Mouse (Mus musculus) lung, postnatal 4 days (tissue): ENCODE data around the gene Hivep3.

Source experiments
- DNase-seq, 2 experiments: peaks; one replicate each; pipeline ENCODE4 v3.0.0; 2021

Hivep3 gene

DNA sequence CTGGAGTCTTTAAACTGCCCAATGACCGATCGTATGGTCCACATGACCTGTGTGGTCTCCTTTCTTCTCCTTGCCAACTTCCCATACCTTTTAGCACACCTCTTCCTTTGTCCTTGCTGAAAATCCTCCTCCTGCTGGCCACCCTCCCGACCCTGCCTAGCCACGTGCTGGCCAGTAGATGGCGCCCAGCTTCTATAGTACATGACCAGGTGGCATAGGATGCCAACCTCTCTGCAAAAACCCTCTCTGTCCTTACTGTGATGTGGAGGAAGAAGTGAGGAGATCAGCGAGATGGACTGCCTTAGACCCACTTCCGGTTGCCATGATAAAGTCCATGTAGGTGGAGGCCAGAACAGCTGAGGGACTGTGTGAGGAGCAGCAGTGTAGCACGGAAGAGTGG, 386.7 kb downstream of the Hivep3 start:
- DNase-seq: peak; percentile 45 to 68

DNA sequence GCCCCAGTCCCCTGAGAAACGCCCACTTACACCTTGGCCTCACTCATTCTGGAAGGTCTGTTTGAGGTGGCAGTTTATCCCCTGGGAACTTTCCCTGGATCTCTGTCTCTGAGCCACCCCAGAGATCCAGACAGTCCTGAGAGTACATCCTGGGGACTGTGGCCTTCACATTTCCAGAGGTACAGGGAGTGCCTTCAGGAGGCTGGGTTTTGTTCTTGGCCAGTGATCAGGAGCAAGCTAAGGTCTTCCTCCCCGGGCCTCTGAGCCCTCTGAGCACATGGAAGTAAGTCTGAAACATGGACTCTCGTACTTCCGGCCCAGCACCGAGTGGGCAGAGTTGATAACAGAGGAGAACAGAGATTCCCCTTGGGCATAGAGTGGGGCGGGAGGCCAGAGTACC, 391.1 kb downstream of the Hivep3 start:
- peak in 1 of 2 experiments; percentile 13 for DNase-seq

GRCm38 (mm10) chr4:120126047-120126446, 392.5 kb downstream of the Hivep3 start:
- peak in 1 of 2 experiments; percentile 15 for DNase-seq

DNA sequence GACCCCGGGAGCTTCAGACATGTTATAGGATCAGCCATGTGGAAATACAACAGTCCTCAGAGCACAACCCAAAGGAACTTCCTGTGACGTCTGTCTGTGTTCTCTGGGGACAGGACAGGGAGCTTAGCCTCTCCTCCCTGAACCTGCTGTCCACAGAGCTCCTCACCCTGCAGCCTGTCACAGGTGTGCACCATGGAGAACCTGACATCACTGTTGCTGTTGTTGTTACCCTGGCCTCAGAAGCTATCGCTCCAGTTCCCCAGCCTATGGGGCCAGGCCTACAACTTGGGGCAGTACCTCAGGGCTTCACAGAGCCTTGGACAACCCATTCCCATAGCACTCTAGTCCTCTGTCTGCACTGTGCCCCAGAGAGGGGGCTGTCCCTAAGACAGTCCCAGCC, 393.7 kb downstream of the Hivep3 start:
- DNase-seq: no peak

GRCm38 (mm10) chr4:120128033-120128432, 394.4 kb downstream of the Hivep3 start:
- DNase-seq: peak in 1 of 2 experiments; percentile 73

DNA sequence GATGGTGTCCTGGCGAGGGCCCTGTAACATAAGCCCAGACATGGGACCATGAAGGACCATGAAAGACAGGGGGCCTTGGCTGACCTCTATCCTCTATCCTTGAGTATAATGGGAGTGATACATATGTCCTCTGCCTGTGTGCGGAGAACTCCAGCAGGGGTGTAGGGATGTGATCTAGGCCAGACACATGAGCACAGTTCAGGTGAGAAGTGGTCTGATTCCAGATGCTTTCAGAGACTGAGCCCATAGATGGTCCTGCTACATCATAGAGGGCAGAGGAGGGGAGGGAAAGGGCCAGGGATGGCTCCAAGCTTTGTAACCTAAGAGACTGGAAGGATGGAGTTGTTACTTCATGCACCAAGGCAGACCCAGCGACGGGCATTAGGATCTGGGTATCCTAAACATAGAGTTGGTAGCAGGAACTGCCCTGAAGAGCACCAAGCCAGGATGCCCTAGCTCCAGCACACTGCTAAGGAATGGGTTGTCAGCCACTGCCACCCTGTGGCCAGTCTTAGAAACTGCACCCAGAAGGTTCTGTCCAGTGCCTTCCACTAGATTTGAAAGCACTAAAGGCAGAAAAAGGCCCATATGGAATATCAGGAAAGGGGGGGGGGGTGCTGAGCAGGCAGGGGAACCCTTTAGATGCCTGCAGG, 395.8 kb downstream of the Hivep3 start:
- DNase-seq: peak; percentile 67 to 69

GRCm38 (mm10) chr4:120130926-120131325, 397.3 kb downstream of the Hivep3 start:
- no peak for DNase-seq

- DNase-seq: peak; percentile 91 to 93
Measured at GRCm38 (mm10) chr4:120131441-120132220, 398.0 kb downstream of the Hivep3 start.

DNA sequence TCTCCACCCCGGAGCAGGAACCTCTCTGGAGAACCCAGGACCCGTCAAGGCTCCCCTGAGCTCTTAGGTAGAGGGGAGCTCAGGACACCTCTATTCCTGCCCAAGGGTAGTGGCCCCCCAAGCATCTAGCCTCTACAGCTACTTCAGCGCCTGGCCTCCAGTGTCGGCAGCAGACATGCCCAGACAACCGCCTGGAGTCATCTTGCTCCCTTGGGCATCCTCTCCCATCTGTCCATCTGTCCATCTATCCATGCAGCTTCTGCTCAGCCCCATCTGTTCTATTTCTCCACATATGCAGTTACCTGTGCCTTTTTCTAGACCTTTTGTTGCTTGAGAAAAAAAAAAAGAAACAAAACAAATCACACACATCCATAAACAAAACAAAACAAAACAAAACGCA, 400.6 kb downstream of the Hivep3 start:
- no peak for DNase-seq

- DNase-seq: no peak
Measured at GRCm38 (mm10) chr4:120141810-120142209, 408.2 kb downstream of the Hivep3 start.

GRCm38 (mm10) chr4:120142905-120143304, 409.3 kb downstream of the Hivep3 start:
- no peak for DNase-seq

DNA sequence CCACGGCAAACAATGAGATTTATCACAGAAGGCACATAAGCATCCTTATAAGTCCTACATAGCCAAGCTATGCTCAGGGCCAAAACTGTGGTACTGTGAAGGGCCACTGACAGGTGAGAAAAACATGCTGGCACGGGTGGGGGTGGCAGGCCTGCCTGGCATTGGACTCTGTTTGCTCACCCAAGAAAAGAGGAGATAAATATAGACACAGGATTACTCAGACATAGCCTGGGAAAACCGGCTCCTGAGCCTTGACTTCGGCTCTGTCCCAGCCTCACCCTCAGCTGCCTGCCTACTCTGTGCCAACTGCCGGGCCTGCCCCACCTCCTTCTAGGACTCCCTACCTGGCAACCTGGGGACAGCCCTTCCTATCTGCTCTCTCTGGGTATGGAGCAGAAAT, 410.8 kb downstream of the Hivep3 start:
- DNase-seq: no peak

DNA sequence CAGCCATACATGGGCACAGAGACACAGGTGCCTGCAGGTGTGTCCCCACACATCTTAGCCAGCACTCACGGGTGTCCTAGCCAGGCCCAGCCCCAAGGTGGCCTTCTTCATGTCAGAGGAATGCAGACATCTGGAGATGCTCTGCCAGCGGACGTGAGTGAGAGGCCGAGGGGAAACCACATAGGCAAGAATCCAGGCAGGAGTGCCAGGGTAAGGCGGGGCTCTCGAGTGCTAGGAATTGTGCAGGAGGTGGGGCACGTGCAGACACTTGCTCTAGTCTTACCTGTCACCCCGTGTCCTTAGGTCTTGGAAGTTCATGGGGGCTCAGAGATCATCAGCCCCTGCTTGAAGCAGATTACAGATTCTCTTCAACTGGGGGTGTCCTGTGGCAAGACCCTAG, 412.3 kb downstream of the Hivep3 start:
- peak; percentile 50 to 68 for DNase-seq

DNA sequence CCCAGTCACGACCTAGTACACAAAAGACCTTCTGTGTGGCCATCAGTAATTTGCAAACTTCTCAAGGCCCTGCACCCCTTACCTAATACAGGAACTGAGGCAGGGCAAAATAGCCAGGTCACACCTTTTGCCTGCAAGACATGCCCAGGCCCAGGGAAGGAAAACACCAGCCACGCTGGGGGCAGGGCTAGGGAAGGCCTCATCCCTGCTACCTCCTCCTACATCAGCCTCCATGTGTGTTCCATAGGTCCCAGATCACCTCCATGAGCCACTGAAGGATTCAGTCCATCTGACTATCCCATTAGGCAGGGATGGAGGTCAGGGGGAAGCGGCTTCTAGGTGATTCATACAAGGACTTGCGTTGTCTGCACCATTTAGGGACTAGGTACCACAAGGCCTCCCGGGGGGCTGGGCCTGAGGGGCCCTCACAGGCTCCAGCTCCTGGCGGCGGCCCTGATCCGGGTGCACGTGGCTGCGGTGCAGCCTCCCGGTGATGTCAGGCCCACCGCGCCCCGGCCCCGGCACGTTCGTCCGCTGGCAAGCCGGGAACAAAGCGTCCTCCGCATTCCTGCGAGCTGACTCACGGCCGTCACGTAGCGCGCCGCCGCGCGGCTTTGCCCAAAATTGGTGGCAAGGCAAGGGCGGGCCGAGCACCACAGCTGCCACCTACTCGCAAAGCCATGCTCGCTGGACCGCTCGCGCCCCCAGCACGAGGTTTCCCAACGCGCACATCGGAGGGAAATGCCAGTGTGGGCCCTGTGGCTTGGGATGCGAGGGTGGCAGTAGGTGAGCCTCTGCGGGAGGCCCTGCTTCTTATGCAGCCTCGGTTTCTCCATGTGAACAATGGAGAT, 414.9 kb downstream of the Hivep3 start:
- DNase-seq: peak; percentile 88 to 91

GRCm38 (mm10) chr4:120149142-120149524, 415.5 kb downstream of the Hivep3 start:
- DNase-seq: no peak

DNA sequence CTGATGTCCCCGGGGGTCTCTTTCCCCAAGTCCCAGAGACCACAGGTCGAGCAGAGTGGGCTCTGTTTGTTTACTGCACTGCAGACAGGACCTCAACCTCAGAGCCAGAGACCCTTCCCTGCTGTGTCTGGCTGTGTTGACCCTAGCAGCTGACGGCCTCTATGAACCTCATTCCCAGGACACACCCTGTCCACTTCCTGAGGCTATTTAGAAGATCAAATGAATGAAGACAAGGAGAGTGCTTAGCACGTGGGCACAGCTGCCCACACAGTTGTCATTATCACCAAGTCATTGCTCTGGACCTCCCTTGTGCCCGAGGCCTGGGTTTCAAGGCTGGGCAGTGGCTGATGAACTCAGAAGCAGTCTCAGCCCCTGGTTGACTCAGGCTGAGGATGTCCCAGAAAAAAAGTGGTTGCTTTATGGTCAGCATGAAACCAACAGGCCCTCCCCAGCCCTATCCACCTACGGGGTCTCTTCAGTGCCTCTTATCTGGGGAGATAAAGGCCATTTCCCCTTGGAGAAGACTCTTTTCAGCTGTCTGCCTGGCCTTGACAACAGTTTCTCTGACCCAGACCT, 416.8 kb downstream of the Hivep3 start:
- no peak for DNase-seq

DNA sequence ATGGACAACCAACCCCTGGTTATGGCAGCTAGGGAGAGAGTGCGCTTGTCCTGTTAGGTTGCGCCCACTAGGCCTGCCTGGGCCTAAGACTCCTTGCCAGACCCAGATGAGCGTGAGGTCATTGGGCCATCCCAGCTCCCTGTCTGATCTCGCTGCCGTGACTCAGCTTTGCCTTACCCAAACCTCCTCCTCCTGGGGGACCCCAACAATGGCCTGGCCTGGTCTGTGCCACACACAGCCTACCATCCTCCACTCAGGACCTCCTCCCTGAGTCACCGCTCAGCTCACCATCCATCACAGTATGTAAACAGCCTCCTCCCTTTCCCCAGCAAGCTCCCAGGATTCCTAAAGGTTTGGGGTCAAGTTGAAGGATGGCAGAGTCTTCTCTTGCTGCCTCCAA, 418.3 kb downstream of the Hivep3 start:
- no peak for DNase-seq

- no peak for DNase-seq
Measured at GRCm38 (mm10) chr4:120152648-120153047, 419.1 kb downstream of the Hivep3 start.

- DNase-seq: no peak
Measured at GRCm38 (mm10) chr4:120153736-120154135, 420.2 kb downstream of the Hivep3 start.

DNA sequence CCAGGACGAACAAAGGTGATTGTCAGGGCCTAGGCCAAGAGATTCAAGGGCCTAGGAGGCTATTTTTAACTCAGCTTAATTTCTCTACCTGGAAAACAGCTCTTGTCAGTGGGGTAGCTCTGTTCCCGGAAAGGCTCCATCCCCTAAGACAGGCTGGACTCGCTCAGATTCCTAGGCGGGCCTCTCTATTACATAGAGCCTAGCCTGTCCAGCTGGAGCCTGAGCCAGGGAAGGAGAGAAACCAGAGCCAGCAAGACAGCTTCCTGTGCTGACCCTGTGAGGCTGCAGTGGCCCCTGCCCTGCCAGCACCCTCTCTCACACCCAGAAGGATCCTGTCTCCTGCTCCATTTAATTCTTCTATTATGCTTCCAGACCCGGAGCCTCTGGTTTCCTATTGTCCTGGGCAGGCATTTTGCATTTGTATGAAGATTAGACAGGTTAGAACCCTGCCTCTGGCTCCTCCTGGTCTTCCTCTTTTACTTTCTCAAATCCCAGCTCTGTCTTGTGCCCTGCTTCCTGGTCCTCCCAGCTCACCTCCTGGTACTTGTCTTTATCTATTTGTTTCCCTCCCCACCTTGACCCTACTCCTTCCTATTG, 425.2 kb downstream of the Hivep3 start:
- DNase-seq: no peak

GRCm38 (mm10) chr4:120161166-120161949, 427.8 kb downstream of the Hivep3 start, which contains the start of gene Edn2:
Gene Edn2 (plus strand): TSS chr4:120161206.
- peak; percentile 85 to 91 for DNase-seq

DNA sequence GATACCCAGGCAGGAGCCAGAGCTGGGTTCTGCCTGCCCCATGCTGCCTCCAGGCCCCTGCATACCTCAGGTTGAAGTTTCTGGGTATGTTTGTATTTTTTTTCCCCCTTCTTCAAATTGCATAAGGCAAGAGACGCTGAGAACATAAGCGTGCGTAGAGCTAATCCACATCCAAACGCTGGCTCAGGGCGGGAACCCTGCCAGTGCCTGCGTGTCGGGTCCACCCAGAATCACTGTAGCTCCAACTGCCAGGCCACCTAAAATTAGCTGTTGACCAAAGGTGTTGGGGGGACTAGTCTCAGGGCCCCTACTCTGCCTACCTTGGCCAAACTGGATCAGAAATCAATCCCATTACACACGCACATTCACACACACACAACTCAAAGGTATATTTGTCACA, 429.0 kb downstream of the Hivep3 start:
- DNase-seq: no peak
